Mouse (Mus musculus) Patski (cell line): ENCODE measurements at regions not wholly inside any gene's neighbourhood (a gene's known extent, or its start where the extent isn't known, plus 50 kb on each side); places are given as distances from the start of the nearest gene placed in this dataset.

ENCODE experiments used
- ATAC-seq: fragments of 100-300 bp; one replicate; pipeline ENCODE4 v1.8.0; 2021
- CTCF ChIA-PET: fragments of 350-600 bp; sonication (Branson Sonifier 250); formaldehyde crosslinking; loops from one replicate; lab custom pipeline; 2022; ENCODE audit warnings: inconsistent platforms; lab: Charles Lee
- POLR2A ChIA-PET: fragments of 350-600 bp; sonication (Branson Sonifier 250); formaldehyde crosslinking; loops from one replicate; lab custom pipeline; 2022; ENCODE audit warnings: antibody characterized with exemption, inconsistent platforms; lab: Charles Lee
- DNase-seq: peaks from one replicate; pipeline ENCODE4 v3.0.0-alpha.2; 2011; ENCODE audit warnings: low read depth, low spot score
- H3K27me3 ChIP-seq: fragments of 371-371 bp; one replicate; pipeline ENCODE4 v1.5.1; 2021
- CTCF ChIP-seq: fragments of 100-300 bp; IDR thresholded peaks from one replicate; pipeline ENCODE4 v1.5.1; 2021
- in situ Hi-C: fragments of 300-500 bp; cut with MboI; formaldehyde crosslinking; loops from 3 replicates; pipeline ENCODE4 v1.11.1; 2018; ENCODE audit warnings: low pct_unique_long_range_greater_than_20kb, mixed read lengths

DNA sequence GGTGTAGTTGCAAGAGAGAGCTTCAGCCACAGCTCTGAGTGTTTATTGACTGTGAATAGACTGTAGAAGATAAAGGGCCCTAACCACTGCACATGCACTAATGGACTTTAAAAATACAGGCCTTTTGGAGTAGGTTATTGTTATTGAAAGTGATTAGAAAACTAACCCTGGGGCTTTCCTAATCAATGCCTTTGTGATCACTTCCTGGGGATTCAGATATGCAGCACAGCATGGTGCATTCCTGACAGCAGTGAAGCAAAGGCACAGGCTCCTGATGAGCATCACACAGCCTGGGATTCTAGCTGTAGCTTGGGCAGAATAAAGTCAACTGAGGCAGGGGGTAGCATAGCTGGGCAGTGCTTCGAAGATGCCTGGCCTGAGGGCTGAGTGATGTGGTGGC lies 87.3 kb downstream of the Gm11077 start:
- in situ Hi-C loops, result no loop called here
- ChIA-PET CTCF (no interaction called here), POLR2A (no interaction called here)
- ATAC-seq, result no peak
- no peak for DNase-seq
- no peak for TF ChIP-seq CTCF
- H3K27me3 ChIP-seq, result no peaks in the 10 kb centered on the region

DNA sequence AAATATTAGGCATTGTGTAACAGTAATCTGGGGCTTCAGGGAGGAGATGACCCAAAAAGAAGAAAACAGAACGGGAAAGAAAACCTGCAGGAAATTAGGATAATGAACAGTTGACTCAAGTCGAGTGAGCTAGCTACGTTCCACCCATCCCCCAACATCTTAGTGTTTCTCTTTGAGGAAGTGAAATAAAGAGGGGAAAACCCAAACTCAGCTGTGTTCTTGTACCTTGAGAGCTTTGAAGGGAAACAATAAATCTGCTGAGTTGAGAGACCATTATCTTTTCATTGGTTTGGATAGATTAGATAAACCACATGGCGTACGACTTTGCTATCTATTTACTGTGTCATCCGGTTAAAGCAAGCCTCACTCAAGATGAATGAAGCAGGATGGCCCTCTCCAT lies 87.7 kb downstream of the Gm11077 start:
- CTCF ChIA-PET, result no interaction called here

DNA sequence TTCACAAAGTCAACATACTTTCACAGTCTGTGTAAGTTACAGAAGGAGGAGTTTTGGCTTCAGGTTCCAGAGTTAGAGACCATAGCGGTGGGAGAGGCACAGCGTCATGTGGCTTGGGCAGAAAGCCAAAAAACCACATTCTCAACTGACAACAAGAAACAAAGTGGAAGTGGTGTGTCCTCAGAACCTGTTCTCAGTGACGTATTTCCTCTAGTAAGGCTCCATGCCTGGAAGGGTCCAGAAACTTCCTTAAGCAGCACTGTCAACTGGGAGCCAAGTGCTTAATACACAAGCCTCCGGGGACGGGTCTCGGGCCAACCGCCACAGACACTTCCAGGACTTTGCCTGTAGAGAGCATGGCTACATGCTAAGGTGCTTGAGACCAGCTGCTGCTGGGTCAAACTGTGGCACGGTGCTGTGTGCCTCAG lies 90.4 kb downstream of the Gm11077 start:
- ATAC-seq, result no peak
- TF ChIP-seq CTCF, result no peak
- in situ Hi-C loops, result no loop called here
- CTCF ChIA-PET, result no interaction called here
- POLR2A ChIA-PET, result no interaction called here
- H3K27me3 ChIP-seq, result no peaks in the 10 kb centered on the region
- DNase-seq, result no peak

More for the DNA sequence above, 87.7 kb downstream of the Gm11077 start:
- POLR2A ChIA-PET, result no interaction called here
- no peak for TF ChIP-seq CTCF
- in situ Hi-C loops, result no loop called here
- H3K27me3 ChIP-seq, result no peaks in the 10 kb centered on the region
- DNase-seq (no peak), ATAC-seq (no peak)

DNA sequence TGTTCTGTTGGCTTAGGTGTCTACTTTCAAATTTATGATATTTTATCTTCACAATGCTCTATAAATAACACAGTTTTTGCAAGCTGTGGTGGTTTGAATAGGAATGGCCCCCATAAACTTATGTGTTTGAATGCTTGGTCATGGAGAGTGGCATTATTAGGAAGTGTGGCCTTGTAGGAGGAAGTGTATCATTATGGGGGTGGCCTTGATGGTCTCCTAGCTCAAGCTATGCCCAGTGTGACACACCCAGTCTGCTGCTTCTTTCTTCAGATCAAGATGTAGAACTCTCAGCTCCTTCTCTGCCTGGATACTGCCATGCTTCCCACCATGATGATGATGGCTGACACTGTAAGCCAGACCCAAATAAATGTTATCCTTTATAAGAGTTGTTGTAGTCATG lies 97.4 kb downstream of the Gm11077 start:
- no peak for TF ChIP-seq CTCF

DNA sequence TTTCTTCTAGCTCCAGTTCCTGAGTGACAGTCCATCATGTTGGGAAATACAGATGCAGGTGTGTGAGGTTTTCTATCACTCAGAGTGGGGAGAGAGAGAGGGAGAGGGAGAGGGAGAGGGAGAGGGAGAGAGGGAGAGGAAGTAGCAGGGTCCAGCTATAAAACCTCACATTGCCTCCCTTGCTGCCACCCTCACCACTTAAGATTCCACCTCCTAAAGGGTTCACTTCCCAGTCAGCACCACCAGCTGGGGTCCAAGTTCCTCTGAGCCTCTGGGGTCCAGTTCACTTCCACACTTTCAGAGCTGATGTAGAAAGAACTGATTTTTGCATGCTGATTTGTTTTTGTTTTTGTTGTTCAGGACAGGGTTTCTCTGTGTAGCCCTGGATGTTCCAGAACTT lies 98.6 kb downstream of the Gm11077 start:
- POLR2A ChIA-PET, result no interaction called here
- in situ Hi-C loops, result no loop called here
- CTCF ChIA-PET, result no interaction called here
- TF ChIP-seq CTCF, result no peak
- DNase-seq, result no peak
- H3K27me3 ChIP-seq, result no peaks in the 10 kb centered on the region
- ATAC-seq, result no peak

More for the DNA sequence above, 97.4 kb downstream of the Gm11077 start:
- no peak for DNase-seq
- POLR2A ChIA-PET, result no interaction called here
- in situ Hi-C loops, result no loop called here
- no peak for ATAC-seq
- H3K27me3 ChIP-seq, result no peaks in the 10 kb centered on the region
- CTCF ChIA-PET, result no interaction called here

DNA sequence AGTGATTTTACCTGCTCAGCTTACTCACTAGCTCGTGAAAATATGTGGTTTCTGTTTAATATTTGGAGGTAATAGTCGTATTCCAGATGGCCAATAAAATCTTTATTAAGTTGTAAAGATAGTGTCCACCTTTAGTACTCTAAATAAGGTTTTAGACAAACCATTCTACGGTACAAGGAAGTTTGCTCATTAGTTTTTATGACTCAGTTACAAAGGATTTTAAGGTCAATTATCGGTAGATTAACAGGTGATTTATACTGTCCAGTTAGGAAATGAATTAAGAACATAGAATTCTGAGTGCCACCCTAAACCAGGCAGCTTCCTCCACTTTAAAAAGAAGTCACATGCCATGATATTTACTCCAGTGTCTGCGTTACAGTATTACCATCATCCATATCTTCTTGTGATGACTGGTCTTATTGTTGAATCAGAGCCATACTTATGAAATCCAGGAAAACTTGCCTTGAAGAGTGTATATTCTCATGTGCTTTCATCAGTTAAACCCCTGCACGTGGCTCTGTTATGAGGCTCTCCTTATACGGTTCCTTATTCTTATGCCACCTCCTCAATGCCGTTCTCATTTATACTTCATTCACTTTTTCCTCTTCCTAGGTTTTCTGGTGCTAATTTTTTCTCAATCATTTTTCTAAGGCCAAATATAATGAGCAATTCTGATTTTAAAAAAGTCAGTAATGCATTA lies 114.4 kb downstream of the Gm11077 start:
- ChIA-PET CTCF (no interaction called here), POLR2A (no interaction called here)
- no peak for TF ChIP-seq CTCF
- DNase-seq (no peak), ATAC-seq (no peak)
- no peaks in the 10 kb centered on the region for H3K27me3 ChIP-seq
- in situ Hi-C loops, result no loop called here

DNA sequence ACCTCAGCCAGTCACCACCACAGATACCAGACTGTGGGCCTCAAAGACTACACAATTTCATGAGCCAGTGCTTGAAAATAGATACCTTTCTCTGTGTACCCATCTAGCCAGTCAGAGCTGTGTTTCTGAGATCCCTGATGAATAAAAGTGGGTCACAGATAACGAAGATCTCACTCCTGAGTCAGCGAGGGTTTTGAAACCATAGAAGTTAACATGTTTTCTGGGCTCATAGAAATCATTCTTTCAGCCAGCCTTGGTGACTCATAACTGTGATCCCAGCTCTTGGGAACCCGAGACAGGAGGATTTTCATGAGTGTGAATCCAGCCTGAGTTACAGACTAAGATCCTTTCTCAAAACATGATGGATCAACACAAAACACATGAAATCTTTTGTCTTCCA lies 118.1 kb downstream of the Gm11077 start:
- POLR2A ChIA-PET, result no interaction called here
- in situ Hi-C loops, result no loop called here
- CTCF ChIA-PET, result no interaction called here
- no peak for DNase-seq
- no peaks in the 10 kb centered on the region for H3K27me3 ChIP-seq
- no peak for TF ChIP-seq CTCF
- ATAC-seq, result no peak

DNA sequence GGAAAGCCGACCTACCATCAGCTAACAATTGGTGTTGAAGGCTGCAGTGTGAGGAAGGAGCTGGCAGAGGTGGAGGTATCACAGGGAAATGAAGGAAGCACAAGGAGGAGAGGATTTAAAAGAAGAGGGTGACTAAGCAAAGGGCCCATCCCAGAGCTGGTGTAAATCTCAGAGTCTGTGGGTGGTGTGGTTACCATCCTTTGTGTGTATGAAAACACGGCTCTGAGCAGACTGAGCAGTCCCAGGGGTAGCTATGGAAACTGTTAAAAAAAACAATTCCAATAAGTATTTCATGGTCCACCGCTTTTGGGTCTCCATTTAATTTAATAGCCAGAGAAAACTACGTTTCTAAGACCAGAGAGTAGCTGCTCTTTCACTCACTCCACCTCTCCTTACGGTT lies 123.3 kb downstream of the Gm11077 start:
- POLR2A ChIA-PET, result no interaction called here
- DNase-seq, result no peak
- H3K27me3 ChIP-seq, result peaks cover 8% of the 10 kb centered on the region
- in situ Hi-C loops, result no loop called here
- TF ChIP-seq CTCF, result no peak
- CTCF ChIA-PET, result no interaction called here
- no peak for ATAC-seq

DNA sequence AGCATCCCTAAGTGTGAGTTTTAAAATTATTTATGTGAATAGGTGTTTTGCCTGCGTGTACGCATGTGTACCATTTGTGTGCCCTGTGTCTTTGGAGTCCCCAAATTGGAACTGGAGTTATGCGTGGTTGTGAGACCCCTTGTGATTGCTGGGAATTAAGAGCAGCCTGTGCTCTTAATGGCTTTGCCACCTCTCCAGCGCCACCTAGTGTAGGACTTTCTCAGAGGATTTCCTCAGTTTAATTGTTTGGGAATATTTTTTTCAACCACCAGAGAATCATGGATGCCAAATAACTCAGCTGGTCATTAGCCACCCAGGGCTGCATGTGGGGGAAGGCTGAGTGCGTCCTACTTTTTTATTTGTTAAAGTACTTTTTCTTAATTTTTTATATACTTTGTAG lies 124.4 kb downstream of the Gm11077 start:
- no peak for DNase-seq
- H3K27me3 ChIP-seq, result peaks cover 8% of the 10 kb centered on the region
- ChIA-PET POLR2A (no interaction called here), CTCF (no interaction called here)
- no peak for ATAC-seq
- in situ Hi-C loops, result no loop called here
- TF ChIP-seq CTCF, result peak; percentile 54

DNA sequence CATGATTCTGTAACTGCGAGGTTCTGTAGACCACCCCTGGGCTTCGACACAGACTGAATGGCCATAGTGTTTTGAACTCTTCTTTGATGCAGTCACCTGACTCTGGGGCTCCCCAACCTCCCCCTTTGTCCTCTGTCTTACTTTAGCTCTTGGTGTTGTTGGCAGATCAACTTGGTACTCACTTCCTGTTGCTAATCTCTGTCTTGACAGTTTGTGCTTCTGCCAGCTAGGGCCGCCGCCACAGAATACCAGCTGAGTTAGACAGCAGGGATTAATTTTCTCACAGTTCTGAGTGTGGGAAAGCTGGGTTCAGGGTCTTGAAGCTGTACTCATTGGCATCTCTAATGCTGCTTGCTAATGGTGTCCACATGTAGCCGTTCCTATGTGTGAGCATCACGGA lies 125.6 kb downstream of the Gm11077 start:
- no peak for DNase-seq
- POLR2A ChIA-PET, result no interaction called here

DNA sequence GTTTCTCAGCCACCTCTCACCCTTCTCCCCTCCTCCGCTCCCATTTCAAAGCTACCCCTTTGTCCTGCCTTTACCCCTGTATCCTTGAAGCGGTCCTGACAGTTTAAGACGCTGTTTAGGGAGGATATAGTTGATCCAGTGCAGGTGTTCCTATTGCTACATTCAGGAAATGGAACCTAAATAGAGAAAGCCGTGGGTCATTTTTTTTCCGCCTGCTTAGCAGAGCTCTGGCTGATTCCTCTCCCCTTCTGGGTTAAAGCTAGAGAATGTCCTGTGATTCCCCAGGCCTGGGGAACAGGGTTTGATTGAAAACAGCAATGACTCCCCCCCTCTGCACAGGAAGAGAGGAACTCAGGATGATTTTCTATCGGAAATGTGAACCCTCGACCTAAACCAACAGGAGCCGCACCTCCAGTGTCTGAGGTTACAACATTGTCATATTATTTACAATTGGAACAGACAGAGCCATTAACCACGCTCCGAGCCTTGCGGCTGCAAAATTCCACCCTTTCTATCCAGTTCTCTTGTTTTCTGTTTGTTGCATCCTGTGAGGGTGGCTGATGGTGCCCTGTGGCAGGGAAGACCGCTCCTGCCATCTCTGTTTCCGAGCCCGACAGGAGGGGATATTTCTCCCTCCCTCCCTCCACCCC lies 127.5 kb downstream of the Gm11077 start:
- ATAC-seq (no peak), DNase-seq (no peak)
- CTCF ChIA-PET, result no interaction called here
- in situ Hi-C loops, result no loop called here
- no peak for TF ChIP-seq CTCF
- POLR2A ChIA-PET, result no interaction called here
- peaks cover 8% of the 10 kb centered on the region for H3K27me3 ChIP-seq

More for the DNA sequence above, 125.6 kb downstream of the Gm11077 start:
- peaks cover 8% of the 10 kb centered on the region for H3K27me3 ChIP-seq
- no peak for TF ChIP-seq CTCF
- CTCF ChIA-PET, result no interaction called here
- no peak for ATAC-seq
- in situ Hi-C loops, result no loop called here
